Mouse (Mus musculus) E14TG2a.4 (cell line): ENCODE results near the gene Oit3.

ENCODE experiments used
- CTCF ChIP-seq: conservative IDR thresholded peaks from 2 replicates; pipeline ENCODE4 v1.5.1; 2014; ENCODE audit warnings: low read length
- NANOG ChIP-seq: IDR thresholded peaks from 2 replicates; pipeline ENCODE4 v1.6.1; 2014; ENCODE audit warnings: borderline replicate concordance, low read length, mixed read lengths

GRCm38 (mm10) chr10:59470451-59470850 is 28.9 kb upstream of the Oit3 start:
- TF ChIP-seq CTCF (no peak), NANOG (no peak)
